1 mouse cellular context compared by ENCODE assay signal in the genomic region with DNA sequence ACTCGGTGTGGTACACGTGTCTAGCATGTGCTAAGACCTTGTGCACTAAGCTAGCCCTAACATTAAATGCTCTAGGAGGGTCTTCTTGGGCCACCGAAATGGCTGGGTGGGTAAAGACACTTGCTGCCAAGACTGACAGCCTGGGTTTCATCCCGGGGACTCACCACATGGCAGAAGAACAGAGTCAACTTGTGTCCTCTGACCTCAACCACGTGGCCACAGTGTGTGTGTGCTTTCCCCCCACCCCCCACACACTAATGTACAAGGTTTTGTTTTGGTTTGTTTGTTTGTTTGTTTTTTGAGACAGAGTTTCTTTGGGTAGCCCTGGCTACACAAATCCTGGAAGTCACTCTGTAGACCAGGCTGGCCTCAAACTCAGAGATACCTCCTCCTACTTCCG.
TF ChIP-seq lines count a peak whose summit lies in the region.

No protein-coding gene starts in this region.

TF ChIP-seq in CH12.LX, 34 proteins besides CTCF, POLR2A, EP300 and RAD21:
- no peak for TF ChIP-seq PAX5 (IDR thresholded peaks at IDR 0.05; ENCODE audit: low read length)
- no peak for TF ChIP-seq UBTF (IDR thresholded peaks at IDR 0.05; ENCODE audit: low read depth, low read length)
- no peak for TF ChIP-seq IRF4 (IDR thresholded peaks at IDR 0.05; ENCODE audit: low read depth, low read length)
- TF ChIP-seq SMC3 (IDR thresholded peaks at IDR 0.05; ENCODE audit: low read depth, low read length) = no peak
- peak; percentile 21; the same call in 1 of the 2 replicates for TF ChIP-seq USF2 (conservative IDR thresholded peaks at IDR 0.05; ENCODE audit: low read depth, low read length)
- TF ChIP-seq MAX (IDR thresholded peaks at IDR 0.05; ENCODE audit: low read length) = peak; percentile 93
- TF ChIP-seq BHLHE40 (IDR thresholded peaks at IDR 0.05; ENCODE audit: low read depth, low read length) = no peak; the same call in 1 of the 2 replicates
- no peak for TF ChIP-seq ZMIZ1 (IDR thresholded peaks at IDR 0.05; ENCODE audit: low read depth, low read length)
- no peak for TF ChIP-seq SIN3A (IDR thresholded peaks at IDR 0.05; ENCODE audit: low read length)
- no peak for TF ChIP-seq MEF2A (IDR thresholded peaks at IDR 0.05; ENCODE audit: borderline replicate concordance, low read depth, low read length)
- TF ChIP-seq CHD1 (IDR thresholded peaks at IDR 0.05; ENCODE audit: low read depth, low read length) = no peak
- no peak for TF ChIP-seq GABPA (IDR thresholded peaks at IDR 0.05; ENCODE audit: insufficient replicate concordance, low read depth, low read length)
- no peak for TF ChIP-seq ZNF384 (IDR thresholded peaks at IDR 0.05; ENCODE audit: low read depth, low read length)
- TF ChIP-seq JUND (conservative IDR thresholded peaks at IDR 0.05; ENCODE audit: low read depth, low read length) = no peak
- TF ChIP-seq ETS1 (conservative IDR thresholded peaks at IDR 0.05; ENCODE audit: low read depth, low read length) = no peak
- no peak for TF ChIP-seq JUN (IDR thresholded peaks at IDR 0.05; ENCODE audit: insufficient read depth, low read depth, low read length)
- 0 out of 2 replicates have a peak, but pooled peaks have one; percentile 15 for TF ChIP-seq ELF1 (IDR thresholded peaks at IDR 0.05; ENCODE audit: low read depth, low read length)
- no peak for TF ChIP-seq NRF1 (IDR thresholded peaks at IDR 0.05; ENCODE audit: low read depth, low read length)
- peak; percentile 54 for TF ChIP-seq USF1 (IDR thresholded peaks at IDR 0.05; ENCODE audit: low read depth, low read length)
- 0 out of 2 replicates have a peak, but pooled peaks have one; percentile 7 for TF ChIP-seq TCF12 (IDR thresholded peaks at IDR 0.05; ENCODE audit: low read depth, low read length)
- TF ChIP-seq MAZ (IDR thresholded peaks at IDR 0.05; ENCODE audit: low read depth, low read length) = no peak
- TF ChIP-seq MYC (IDR thresholded peaks at IDR 0.05; ENCODE audit: low read depth, low read length) = peak; percentile 95
- no peak for TF ChIP-seq NELFE (IDR thresholded peaks at IDR 0.05; ENCODE audit: low read depth, low read length)
- no peak for TF ChIP-seq HCFC1 (IDR thresholded peaks at IDR 0.05; ENCODE audit: low read depth, low read length)
